Comparison of ENCODE assay signal across 13 mouse cellular contexts in genomic region chr1:190334053-190334452, GRCm38 (mm10).
A peak's percentile ranks its signal among the peaks of the same experiment; 100 is the strongest.
DNase-seq lines count a peak whose midpoint lies in the region; ATAC-seq and TF ChIP-seq lines count a peak whose summit lies in the region.
"Had no signal": no experiment of that assay in that cellular context is flagged by ENCODE, and none has a peak within 500 bp of the region (broad histone marks: within the 10 kb centered on the region; RNA-seq: fewer than 3 reads in every experiment).

No protein-coding gene starts in this region.

- TF ChIP-seq CTCF in liver, postnatal 0 days (IDR thresholded peaks at IDR 0.05; ENCODE audit: low read depth), result no peak
- TF ChIP-seq CTCF in lung, adult 2 months (IDR thresholded peaks at IDR 0.05; ENCODE audit: insufficient read depth, low read length), result no peak

- no peak for TF ChIP-seq POLR2A in lung, adult 2 months (IDR thresholded peaks at IDR 0.05; ENCODE audit: borderline replicate concordance, extremely low read depth, low read depth, low read length)

- no peak overlapping the region for H3K27ac ChIP-seq in neural tube, embryonic 14.5 days (ENCODE audit: low read depth, low read length)
- H3K27ac ChIP-seq in neural tube, embryonic 15.5 days (replicated peaks), result no peak overlapping the region
- H3K27ac ChIP-seq in hindbrain, embryonic 13.5 days, result no peak overlapping the region
- no peak overlapping the region for H3K27ac ChIP-seq in liver, postnatal 0 days (ENCODE audit: low read depth)
- H3K27ac ChIP-seq: limb, embryonic 15.5 days had no signal

- H3K4me2 ChIP-seq in neural tube, embryonic 14.5 days (ENCODE audit: low read depth, low read length), result no peak overlapping the region
- H3K4me2 ChIP-seq in neural tube, embryonic 15.5 days, result no peak overlapping the region
- no peak overlapping the region for H3K4me2 ChIP-seq in hindbrain, embryonic 13.5 days
- H3K4me2 ChIP-seq in liver, postnatal 0 days (ENCODE audit: low read depth, low read length), result no peak overlapping the region
- H3K4me2 ChIP-seq: heart, embryonic 11.5 days; limb, embryonic 15.5 days had no signal

- 29% methylated on average over 8 of the region's 8 CpGs for WGBS in neural tube, embryonic 14.5 days
- WGBS in neural tube, embryonic 15.5 days, result 32% methylated on average over 8 of the region's 8 CpGs
- WGBS in hindbrain, embryonic 13.5 days, result 34% methylated on average over 8 of the region's 8 CpGs
- WGBS in liver, postnatal 0 days (ENCODE audit: insufficient replicate concordance), result 65% methylated on average over 8 of the region's 8 CpGs
- 62% methylated on average over 8 of the region's 8 CpGs for WGBS in lung, adult 2 months

- no peak overlapping the region for H3K4me3 ChIP-seq in neural tube, embryonic 14.5 days (ENCODE audit: low read depth, low read length)
- H3K4me3 ChIP-seq in neural tube, embryonic 15.5 days (replicated peaks), result no peak overlapping the region
- no peak overlapping the region for H3K4me3 ChIP-seq in hindbrain, embryonic 13.5 days
- no peak overlapping the region for H3K4me3 ChIP-seq in liver, postnatal 0 days (ENCODE audit: low read depth, low read length)
- no peak overlapping the region for H3K4me3 ChIP-seq in lung, adult 2 months (replicated peaks; ENCODE audit: extremely low read depth, low read depth, low read length)
- H3K4me3 ChIP-seq: erythroblast, embryonic 14.5 days; limb, embryonic 15.5 days had no signal

- no peak for TF ChIP-seq EP300 in liver, postnatal 0 days (IDR thresholded peaks at IDR 0.05; ENCODE audit: low read depth)

- H3K27me3 ChIP-seq in neural tube, embryonic 14.5 days (ENCODE audit: control insufficient read depth, insufficient read depth, low read length), result no peaks in the 10 kb centered on the region
- H3K27me3 ChIP-seq in neural tube, embryonic 15.5 days (replicated peaks), result peaks cover 10% of the 10 kb centered on the region; the same call in 1 of the 2 replicates
- peaks cover 9% of the 10 kb centered on the region; the same call in 1 of the 2 replicates for H3K27me3 ChIP-seq in hindbrain, embryonic 13.5 days
- no peaks in the 10 kb centered on the region for H3K27me3 ChIP-seq in liver, postnatal 0 days (ENCODE audit: insufficient read depth, low read length)

- peak; percentile 26 to 31 for DNase-seq in layer of hippocampus, postnatal 36 days
- DNase-seq in liver, postnatal 0 days, result no peak
- no peak for DNase-seq in lung, adult 2 months
- DNase-seq in thymus, postnatal 14 days, result no peak
- DNase-seq: adrenal gland, postnatal 14 days; kidney, postnatal 25 days; thymus, adult 2 months had no signal

- H3K9me3 ChIP-seq in neural tube, embryonic 14.5 days (ENCODE audit: control insufficient read depth, low read length), result no peaks in the 10 kb centered on the region
- no peaks in the 10 kb centered on the region for H3K9me3 ChIP-seq in neural tube, embryonic 15.5 days (replicated peaks)
- no peaks in the 10 kb centered on the region for H3K9me3 ChIP-seq in hindbrain, embryonic 13.5 days
- no peaks in the 10 kb centered on the region for H3K9me3 ChIP-seq in liver, postnatal 0 days (ENCODE audit: low read length)
- H3K9me3 ChIP-seq: limb, embryonic 15.5 days had no signal

- peak; percentile 31; the same call in 1 of the 2 replicates for ATAC-seq in neural tube, embryonic 14.5 days (ENCODE audit: low read depth)
- no peak for ATAC-seq in neural tube, embryonic 15.5 days (ENCODE audit: low FRiP score)
- ATAC-seq in hindbrain, embryonic 13.5 days (ENCODE audit: low FRiP score), result peak; percentile 43; the same call in 1 of the 2 replicates
- no peak for ATAC-seq in liver, postnatal 0 days

- no peak overlapping the region for H3K9ac ChIP-seq in neural tube, embryonic 14.5 days (replicated peaks; ENCODE audit: low read depth, low read length)
- no peak overlapping the region for H3K9ac ChIP-seq in neural tube, embryonic 15.5 days (replicated peaks)
- no peak overlapping the region for H3K9ac ChIP-seq in hindbrain, embryonic 13.5 days
- no peak overlapping the region for H3K9ac ChIP-seq in liver, postnatal 0 days (replicated peaks)
- H3K9ac ChIP-seq: limb, embryonic 15.5 days had no signal

- H3K4me1 ChIP-seq in neural tube, embryonic 14.5 days (ENCODE audit: control insufficient read depth, insufficient read depth, low read length), result no peaks in the 10 kb centered on the region
- peaks cover 6% of the 10 kb centered on the region; the same call in 1 of the 2 replicates for H3K4me1 ChIP-seq in neural tube, embryonic 15.5 days
- H3K4me1 ChIP-seq in hindbrain, embryonic 13.5 days (replicated peaks), result peaks cover 17% of the 10 kb centered on the region
- no peaks in the 10 kb centered on the region for H3K4me1 ChIP-seq in liver, postnatal 0 days (ENCODE audit: insufficient read depth)
- no peaks in the 10 kb centered on the region for H3K4me1 ChIP-seq in lung, adult 2 months (ENCODE audit: control insufficient read depth, insufficient read depth, low read length)
- H3K4me1 ChIP-seq: limb, embryonic 15.5 days had no signal

- H3K36me3 ChIP-seq in neural tube, embryonic 14.5 days (ENCODE audit: control insufficient read depth, insufficient read depth, low read length), result no peaks in the 10 kb centered on the region
- H3K36me3 ChIP-seq in neural tube, embryonic 15.5 days, result no peaks in the 10 kb centered on the region
- no peaks in the 10 kb centered on the region for H3K36me3 ChIP-seq in hindbrain, embryonic 13.5 days
- no peaks in the 10 kb centered on the region for H3K36me3 ChIP-seq in liver, postnatal 0 days (replicated peaks; ENCODE audit: insufficient read depth, low read length)
- H3K36me3 ChIP-seq: limb, embryonic 15.5 days had no signal

Comparison
In these comparisons a context has a peak if more than half of its experiments do, and no peak if none do; other contexts are left out.
1. ATAC-seq: peak in neural tube, embryonic 14.5 days (single experiment) and hindbrain, embryonic 13.5 days (single experiment); none in neural tube, embryonic 15.5 days (single experiment) and liver, postnatal 0 days (single experiment).
2. DNase-seq: peak in layer of hippocampus, postnatal 36 days (2 of 2); none in liver, postnatal 0 days (single experiment), lung, adult 2 months (single experiment) and thymus, postnatal 14 days (single experiment).